Mouse (Mus musculus) hindbrain, embryonic 14.5 days (tissue): ENCODE measurements at regions not wholly inside any gene's neighbourhood (a gene's known extent, or its start where the extent isn't known, plus 50 kb on each side); places are given as distances from the start of the nearest gene placed in this dataset.

Experiments used
- ATAC-seq: fragments of 200-750 bp; cut with Nextera tagmentation; 2 replicates; pipeline ENCODE4 v1.8.0; 2017; ENCODE audit warnings: moderate number of reproducible peaks, mild to moderate bottlenecking, moderate TSS enrichment, moderate library complexity; ENCODE audit not compliant: low FRiP score
- DNase-seq: peaks from one replicate; pipeline ENCODE4 v3.0.0-alpha.2; 2015; ENCODE audit warnings: low spot score
- H3K27ac ChIP-seq: fragments of 300-500 bp; sonication (generic); 2 replicates; pipeline ENCODE4 v1.5.1; 2014; ENCODE audit warnings: mild to moderate bottlenecking, moderate library complexity
- H3K27me3 ChIP-seq: fragments of 300-500 bp; sonication (generic); 2 replicates; pipeline ENCODE4 v1.6.1; 2014; ENCODE audit warnings: mild to moderate bottlenecking, low read length, mixed read lengths; ENCODE audit not compliant: control insufficient read depth, insufficient read depth
- H3K36me3 ChIP-seq: fragments of 300-500 bp; sonication (generic); replicated peaks from 2 replicates; pipeline ENCODE4 v1.6.1; 2014; ENCODE audit not compliant: control insufficient read depth, insufficient read depth
- H3K4me1 ChIP-seq: fragments of 300-500 bp; sonication (generic); replicated peaks from 2 replicates; pipeline ENCODE4 v1.6.1; 2014; ENCODE audit warnings: antibody characterized with exemption, low read length, mixed read lengths; ENCODE audit not compliant: control insufficient read depth, insufficient read depth
- H3K4me2 ChIP-seq: fragments of 300-500 bp; sonication (generic); replicated peaks from 2 replicates; pipeline ENCODE4 v1.6.1; 2014; ENCODE audit warnings: mild to moderate bottlenecking, moderate library complexity
- H3K4me3 ChIP-seq: fragments of 300-500 bp; sonication (generic); replicated peaks from 2 replicates; pipeline ENCODE4 v1.5.1; 2014; ENCODE audit warnings: mild to moderate bottlenecking, low read length
- H3K9ac ChIP-seq: fragments of 300-500 bp; sonication (generic); 2 replicates; pipeline ENCODE4 v1.6.1; 2014
- H3K9me3 ChIP-seq: fragments of 300-500 bp; sonication (generic); 2 replicates; pipeline ENCODE4 v1.6.1; 2016; ENCODE audit warnings: low read length; ENCODE audit not compliant: control insufficient read depth
- WGBS: fragments of 180-500 bp; shearing (Covaris S2); extraction: QIAGEN DNeasy Blood & Tissue Kit; methylation state at CpG from one replicate; pipeline ENCODE4 v1.1.7; 2014; 5-methylcytosine and 5-hydroxymethylcytosine counted together

DNA sequence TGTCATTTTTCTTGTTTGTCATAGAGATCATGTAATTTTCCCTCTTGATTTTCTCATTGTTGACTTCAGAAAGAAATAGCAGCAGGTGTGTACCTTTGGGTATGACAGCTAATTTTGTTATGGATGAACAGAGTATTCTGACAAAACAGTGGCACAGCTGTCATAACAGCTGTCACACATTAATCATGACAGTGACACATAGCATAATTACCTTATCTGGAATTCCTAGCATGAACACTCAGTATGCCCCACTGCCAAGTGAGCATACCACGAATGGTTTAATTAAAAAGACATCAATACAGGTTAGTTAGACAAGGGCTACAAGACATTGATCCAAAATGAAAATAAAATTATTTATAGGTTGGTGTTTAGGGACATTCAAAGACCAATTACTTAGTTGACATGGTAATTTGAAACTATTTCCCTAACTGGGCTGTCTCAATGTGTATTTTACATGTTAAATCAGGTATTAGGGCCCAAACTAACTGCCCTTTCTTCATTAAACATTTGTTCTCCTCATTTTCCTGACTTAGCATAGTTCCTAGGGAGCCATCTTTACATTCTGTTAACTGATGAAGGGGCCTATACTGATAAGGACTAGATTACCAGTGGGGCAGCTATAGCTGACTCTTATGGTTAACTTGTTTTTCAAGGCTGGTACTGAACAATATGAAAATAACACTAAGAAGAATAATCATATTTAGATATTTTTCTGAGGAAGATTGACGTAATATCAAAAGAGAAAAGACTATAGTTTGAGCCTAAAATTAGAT, 52.2 kb downstream of the Aldoart1 start:
- no peak overlapping the region for H3K4me3 ChIP-seq
- peaks cover 4% of the 10 kb centered on the region; the same call in 1 of the 2 replicates for H3K4me1 ChIP-seq
- WGBS = 54% methylated on average over 2 of the region's 2 CpGs
- no peaks in the 10 kb centered on the region for H3K36me3 ChIP-seq
- ATAC-seq = peak; percentile 88
- no peaks in the 10 kb centered on the region for H3K9me3 ChIP-seq
- peak; percentile 59 for DNase-seq
- H3K27me3 ChIP-seq = no peaks in the 10 kb centered on the region
- H3K27ac ChIP-seq = peak overlapping the region; percentile 41; the same call in 1 of the 2 replicates
- no peak overlapping the region for H3K9ac ChIP-seq
- no peak overlapping the region for H3K4me2 ChIP-seq

DNA sequence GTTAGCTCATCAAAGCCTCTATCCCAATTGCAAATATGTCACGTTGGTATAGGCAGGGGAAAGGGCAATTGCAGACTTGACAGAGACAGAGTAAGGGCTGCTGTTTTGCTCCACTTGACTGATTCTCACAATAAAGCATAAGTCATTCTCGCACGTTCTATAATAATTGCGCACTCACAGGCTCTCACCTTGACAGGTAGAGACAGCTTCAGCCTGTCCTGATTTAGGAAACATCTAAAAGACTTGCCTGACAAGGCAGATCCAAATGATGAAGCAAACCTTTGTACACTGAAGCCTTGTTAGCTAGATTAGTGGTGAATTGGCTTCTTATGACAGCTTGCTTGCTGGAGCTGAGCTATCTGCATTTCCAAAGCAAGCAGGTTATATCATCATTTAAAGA, 52.9 kb downstream of the Aldoart1 start:
- Histone ChIP-seq H3K27ac (no peak overlapping the region), H3K36me3 (no peaks in the 10 kb centered on the region)
- ATAC-seq = peak; percentile 43; the same call in 1 of the 2 replicates

DNA sequence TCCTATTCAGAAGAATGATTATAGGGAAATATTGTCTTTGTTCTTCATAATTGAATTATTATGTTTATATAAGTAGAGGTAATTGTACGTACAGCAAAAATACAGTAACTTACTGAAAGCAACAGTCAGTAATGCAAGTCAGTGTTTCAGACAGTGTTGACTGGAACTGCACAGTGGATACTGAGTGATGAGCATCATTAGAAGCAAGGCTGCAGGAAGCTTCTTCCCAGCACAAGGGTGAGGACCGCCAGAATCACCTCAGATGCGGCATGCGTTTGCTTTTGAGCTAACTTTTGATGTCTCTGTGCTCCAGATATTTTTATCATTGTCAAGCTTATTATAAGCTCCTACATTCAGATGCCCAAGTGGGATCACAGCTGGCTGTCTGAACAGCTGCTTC, 63.6 kb downstream of the Aldoart1 start:
- no peak overlapping the region for H3K4me3 ChIP-seq
- H3K36me3 ChIP-seq = no peaks in the 10 kb centered on the region
- no peak for ATAC-seq
- H3K9ac ChIP-seq = no peak overlapping the region
- WGBS = 85% methylated on average over 4 of the region's 4 CpGs
- H3K4me2 ChIP-seq = no peak overlapping the region
- no peaks in the 10 kb centered on the region for H3K27me3 ChIP-seq
- no peak for DNase-seq
- no peaks in the 10 kb centered on the region for H3K4me1 ChIP-seq
- no peak overlapping the region for H3K27ac ChIP-seq
- no peaks in the 10 kb centered on the region for H3K9me3 ChIP-seq

More for the DNA sequence above, 52.9 kb downstream of the Aldoart1 start:
- 52% methylated on average over 4 of the region's 4 CpGs for WGBS
- Histone ChIP-seq H3K4me3 (no peak overlapping the region), H3K9me3 (no peaks in the 10 kb centered on the region), H3K27me3 (no peaks in the 10 kb centered on the region), H3K4me2 (no peak overlapping the region), H3K9ac (no peak overlapping the region), H3K4me1 (peaks cover 4% of the 10 kb centered on the region; the same call in 1 of the 2 replicates)
- DNase-seq = no peak

DNA sequence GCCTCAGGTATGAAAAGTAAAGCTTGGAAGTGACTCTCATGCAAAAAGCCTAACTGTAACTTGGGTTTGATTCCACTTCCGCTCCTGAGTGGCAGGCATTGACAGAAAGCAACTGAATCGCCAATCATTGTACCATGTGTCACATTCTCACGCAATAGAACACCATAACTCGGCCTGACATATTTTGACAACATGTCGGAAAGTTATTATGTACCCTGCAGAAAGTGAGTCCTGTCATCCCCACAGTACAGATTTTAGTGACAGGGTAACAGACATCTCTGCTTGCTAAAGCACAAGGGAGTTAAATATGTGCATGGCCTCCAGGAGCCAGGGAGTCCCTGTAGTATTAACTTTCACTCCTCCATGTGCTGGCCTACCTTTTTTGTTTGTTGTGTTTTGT, 85.5 kb downstream of the Aldoart1 start:
- 59% methylated on average over 5 of the region's 5 CpGs for WGBS
- H3K4me1 ChIP-seq = no peaks in the 10 kb centered on the region; the same call in 1 of the 2 replicates

DNA sequence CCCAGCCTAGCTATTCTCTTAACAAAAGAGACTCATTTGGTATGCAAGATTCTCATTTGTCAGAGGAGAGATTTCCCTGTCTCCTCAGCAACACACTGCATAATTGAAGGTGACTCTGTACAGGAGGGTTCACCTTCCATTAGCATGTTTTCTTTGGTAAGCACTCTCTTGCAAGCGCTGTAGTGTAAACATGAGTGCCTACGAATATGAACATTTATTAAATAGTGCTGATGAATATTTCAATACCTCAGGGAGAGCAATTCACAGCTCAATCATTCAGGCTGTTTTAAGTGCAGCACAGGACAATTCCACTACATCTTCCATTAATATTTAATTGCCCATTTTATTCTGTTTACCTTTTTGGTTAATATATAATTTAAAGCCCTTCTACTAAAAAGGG, 86.0 kb downstream of the Aldoart1 start:
- ATAC-seq = peak; percentile 89
- H3K27ac ChIP-seq = no peak overlapping the region
- DNase-seq = peak; percentile 44

More for the DNA sequence above, 85.5 kb downstream of the Aldoart1 start:
- Histone ChIP-seq H3K27ac (no peak overlapping the region), H3K9ac (no peak overlapping the region), H3K27me3 (no peaks in the 10 kb centered on the region), H3K36me3 (no peaks in the 10 kb centered on the region), H3K9me3 (no peaks in the 10 kb centered on the region), H3K4me2 (no peak overlapping the region), H3K4me3 (no peak overlapping the region)
- ATAC-seq (peak; percentile 35; the same call in 1 of the 2 replicates), DNase-seq (no peak)

More for the DNA sequence above, 86.0 kb downstream of the Aldoart1 start:
- WGBS = 16% methylated on average over 2 of the region's 2 CpGs
- H3K36me3 ChIP-seq = no peaks in the 10 kb centered on the region
- H3K9me3 ChIP-seq = no peaks in the 10 kb centered on the region
- no peaks in the 10 kb centered on the region; the same call in 1 of the 2 replicates for H3K4me1 ChIP-seq
- no peak overlapping the region for H3K4me3 ChIP-seq
- no peak overlapping the region for H3K4me2 ChIP-seq
- H3K27me3 ChIP-seq = no peaks in the 10 kb centered on the region
- H3K9ac ChIP-seq = no peak overlapping the region
